Mouse (Mus musculus): Measurements from ENCODE around the gene Lig4.

Gene Lig4

DNA sequence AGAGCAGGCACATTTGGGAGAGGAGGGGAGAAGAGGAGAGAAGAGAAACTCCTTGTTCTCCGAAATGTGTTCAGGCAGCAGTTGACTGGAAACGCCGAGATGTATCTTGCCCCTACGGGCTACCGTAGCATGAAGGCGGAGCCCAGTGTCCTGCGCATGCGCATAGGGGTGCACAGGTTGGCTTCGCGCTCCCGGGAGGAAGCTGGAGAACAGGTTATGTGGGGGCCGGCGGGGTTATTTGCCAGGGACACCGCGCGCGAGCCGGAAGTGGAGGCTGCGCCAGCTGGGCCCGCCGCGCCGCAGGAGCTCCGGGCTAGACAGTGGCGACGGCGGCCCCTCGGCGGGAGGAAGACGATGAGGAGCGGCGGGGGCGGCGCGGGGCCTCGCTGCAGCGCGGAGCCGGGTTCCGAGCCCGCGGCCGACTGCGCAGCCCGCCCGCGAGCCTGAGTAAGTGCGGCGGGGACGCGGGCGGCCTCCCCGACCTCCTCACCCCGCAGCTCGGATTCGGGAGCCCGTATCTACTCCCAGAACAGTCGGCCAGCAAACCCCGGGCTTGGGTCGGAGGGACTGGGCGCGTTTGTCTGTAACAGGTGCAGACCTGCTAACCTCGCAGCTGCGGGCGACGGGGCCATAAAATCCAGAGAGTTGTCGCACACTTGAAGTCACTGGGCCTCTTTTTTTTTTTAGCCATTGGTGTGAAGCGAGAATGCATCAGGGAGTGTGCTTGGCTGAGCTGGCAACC, at the start of gene Lig4, which contains the start of gene Abhd13:
Gene Lig4, minus strand, starts transcription at position 114 of the 742 bp plus-strand sequence.
Gene Abhd13, plus strand, starts transcription at position 135 of the 742 bp plus-strand sequence.
- peak; percentile 97 for DNase-seq (ENCODE audit: low read depth, low spot score)

GRCm38 (mm10) chr8:10017231-10017630, 39.7 kb upstream of the Lig4 start:
- DNase-seq (ENCODE audit: low read depth, low spot score) = no peak

DNA sequence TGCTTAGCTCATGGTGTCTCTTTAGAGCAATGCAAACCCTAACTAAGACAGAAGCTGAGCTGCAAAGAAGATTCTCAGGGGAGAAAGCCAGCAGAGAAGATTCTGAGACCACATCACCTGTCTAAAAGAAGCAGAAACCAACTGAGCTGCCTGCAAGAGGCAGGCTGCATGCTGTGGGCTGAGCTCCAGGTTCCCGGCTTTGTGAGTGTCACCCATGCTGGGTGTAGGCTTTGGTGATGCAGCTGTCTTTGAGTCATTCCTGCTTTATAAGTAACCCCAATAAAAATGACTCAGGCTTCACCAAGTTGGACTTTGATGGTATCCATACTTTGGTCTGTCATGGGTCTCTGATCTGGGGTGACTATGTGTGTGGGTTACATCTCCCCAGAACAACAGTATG, 38.8 kb upstream of the Lig4 start:
- no peak for DNase-seq (ENCODE audit: low read depth, low spot score)

DNA sequence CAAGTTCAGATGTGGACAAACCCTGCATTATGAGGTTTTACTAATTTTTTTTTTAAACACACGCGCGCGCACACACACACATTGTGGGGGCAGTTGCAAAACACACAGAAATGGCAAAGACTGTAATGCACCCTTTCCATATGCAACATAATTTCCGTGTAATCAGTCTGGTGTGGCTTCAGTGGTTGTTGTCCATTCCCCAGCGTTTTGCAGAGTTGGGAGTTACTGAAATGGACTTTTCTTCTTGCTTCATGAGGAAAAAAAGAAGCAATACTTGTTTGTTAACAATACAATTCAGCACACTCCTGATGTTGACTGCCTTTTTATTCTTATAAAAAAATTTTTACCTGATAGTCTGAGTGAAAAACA, 30.2 kb upstream of the Lig4 start:
- no peak for DNase-seq (ENCODE audit: low read depth, low spot score)

DNA sequence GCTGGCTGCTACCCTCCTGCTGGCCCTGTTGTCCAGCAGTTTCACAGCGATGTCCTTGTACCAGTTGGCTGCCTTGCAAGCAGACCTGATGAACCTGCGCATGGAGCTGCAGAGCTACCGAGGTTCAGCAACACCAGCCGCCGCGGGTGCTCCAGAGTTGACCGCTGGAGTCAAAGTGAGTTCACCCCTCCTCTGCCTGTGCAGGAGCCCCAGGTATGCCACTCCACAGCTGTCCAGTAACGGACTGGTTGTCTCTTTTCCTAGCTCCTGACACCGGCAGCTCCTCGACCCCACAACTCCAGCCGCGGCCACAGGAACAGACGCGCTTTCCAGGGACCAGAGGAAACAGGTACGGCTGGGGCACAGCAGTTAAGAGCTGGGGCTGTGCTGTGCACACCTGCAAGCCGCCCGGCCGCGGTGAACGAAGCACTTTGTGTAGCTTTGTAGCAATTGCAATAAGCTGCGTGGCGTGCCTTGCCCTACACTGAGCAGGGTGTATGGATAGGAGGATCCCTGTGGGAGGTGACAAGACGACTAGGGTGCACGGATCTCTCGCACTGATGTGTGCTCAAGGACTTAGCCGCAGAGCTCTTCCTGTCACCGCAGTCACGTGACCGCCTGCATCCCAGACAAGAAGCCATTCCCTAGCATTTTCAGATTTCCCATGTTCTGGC, 29.6 kb upstream of the Lig4 start:
- DNase-seq (ENCODE audit: low read depth, low spot score) = peak; percentile 28

DNA sequence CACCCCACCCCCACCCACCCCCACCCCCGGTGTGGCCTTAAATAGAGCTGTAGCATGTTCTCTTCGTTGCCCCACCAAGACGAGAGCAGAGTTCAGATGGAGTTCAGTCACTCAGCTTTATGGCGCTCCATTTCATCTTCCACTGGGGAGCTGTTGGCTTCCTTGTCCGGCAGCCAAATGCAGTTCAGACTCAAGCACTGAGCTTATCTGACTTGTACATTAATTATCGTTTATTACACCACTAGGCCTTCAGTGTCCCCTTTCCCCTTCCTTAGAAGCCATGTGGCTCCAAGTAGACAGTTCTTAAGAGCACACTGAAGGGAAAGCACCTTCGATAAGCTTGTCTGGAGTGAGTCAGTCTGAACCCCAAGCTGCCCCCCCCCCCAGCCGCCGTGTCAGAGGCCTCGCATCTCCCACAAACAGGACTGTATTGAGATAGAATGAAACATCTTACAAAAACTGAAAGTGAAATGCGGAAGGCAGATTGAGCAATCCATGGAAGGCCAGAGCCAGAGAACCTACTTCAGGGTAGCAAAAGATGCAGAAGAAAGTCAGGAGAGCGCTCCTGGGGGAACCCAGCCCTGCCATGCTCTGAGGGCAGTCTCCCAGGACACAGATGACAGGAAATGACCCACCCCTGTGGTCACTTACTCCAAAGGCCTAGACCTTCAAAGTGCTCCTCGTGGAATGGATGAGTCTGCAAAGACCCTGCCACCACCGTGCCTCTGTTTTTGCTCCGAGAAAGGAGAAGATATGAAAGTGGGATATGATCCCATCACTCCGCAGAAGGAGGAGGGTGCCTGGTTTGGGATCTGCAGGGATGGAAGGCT, 28.9 kb upstream of the Lig4 start, which contains the start of gene Tnfsf13b:
Gene Tnfsf13b, plus strand, starts transcription at position 312 of the 830 bp plus-strand sequence.
- peak; percentile 66 for DNase-seq (ENCODE audit: low read depth, low spot score)

GRCm38 (mm10) chr8:10004115-10004514, 26.6 kb upstream of the Lig4 start:
- DNase-seq (ENCODE audit: low read depth, low spot score) = no peak

DNA sequence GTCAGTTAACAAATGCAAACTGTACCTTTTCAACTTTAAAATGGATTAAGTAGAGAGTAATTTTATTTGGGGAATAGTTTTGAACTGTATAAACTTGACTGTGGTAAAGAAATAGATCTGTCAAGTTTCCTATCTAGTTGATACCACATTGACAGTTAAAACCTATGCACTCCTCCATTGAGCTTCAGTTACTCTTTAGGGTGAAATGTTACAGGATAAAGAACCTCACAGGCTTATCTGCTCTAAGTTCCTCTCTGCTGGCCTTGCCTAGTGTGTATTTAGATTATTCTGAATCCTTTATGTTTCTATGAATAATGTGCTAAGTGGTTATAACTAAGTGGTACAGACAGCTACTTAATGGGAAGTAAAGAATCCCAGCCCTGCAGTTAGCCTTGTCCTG, 2.7 kb upstream of the Lig4 start:
- no peak for DNase-seq (ENCODE audit: low read depth, low spot score)

- DNase-seq (ENCODE audit: low read depth, low spot score) = no peak
Observed at GRCm38 (mm10) chr8:9979746-9980145, 2.3 kb upstream of the Lig4 start.

- peak; percentile 10 for DNase-seq (ENCODE audit: low read depth, low spot score)
Observed at GRCm38 (mm10) chr8:9978475-9979230, 1.2 kb upstream of the Lig4 start.

GRCm38 (mm10) chr8:9977016-9977415, 470 bp downstream of the Lig4 start:
- no peak for DNase-seq (ENCODE audit: low read depth, low spot score)

DNA sequence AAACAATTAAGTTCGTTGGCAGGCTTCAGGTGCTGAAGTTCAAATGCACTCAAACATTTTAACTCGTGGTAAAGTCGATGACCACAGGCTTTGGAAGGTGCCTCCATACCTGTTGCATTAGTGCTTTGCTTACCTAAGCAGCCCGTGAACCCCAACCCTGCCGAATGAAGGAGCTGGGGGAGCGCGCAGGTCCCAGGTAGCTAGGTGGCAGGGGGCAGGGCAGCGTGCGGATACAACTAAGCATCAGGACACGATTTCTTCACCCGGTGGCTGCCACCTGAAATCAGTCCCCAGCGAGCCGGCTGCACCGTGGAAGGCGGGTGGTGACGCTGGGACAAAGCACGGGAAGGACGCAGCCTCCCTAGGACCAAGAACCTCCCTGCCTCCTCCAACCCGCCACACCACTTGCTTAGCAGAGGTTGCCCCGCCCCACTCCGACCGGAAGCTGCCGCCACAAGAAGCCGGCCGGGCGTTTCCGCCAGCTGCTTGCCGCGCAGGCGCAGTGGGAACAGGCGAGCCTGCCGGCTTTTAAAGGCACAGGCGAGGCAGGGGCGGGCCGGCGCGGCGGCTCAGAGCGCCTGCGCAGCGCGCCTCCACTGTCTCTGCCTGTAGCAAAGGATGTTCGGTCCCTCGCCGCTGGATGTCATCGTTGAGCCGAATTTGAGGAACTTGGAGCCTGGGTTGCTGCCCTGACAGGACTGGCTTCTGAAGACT, 1.4 kb downstream of the Lig4 start:
- DNase-seq (ENCODE audit: low read depth, low spot score) = peak; percentile 99

- peak; percentile 31 for DNase-seq (ENCODE audit: low read depth, low spot score)
Observed at GRCm38 (mm10) chr8:9975276-9975675, 2.2 kb downstream of the Lig4 start.

- DNase-seq (ENCODE audit: low read depth, low spot score) = peak; percentile 60
Observed at GRCm38 (mm10) chr8:9971866-9972265, 5.6 kb downstream of the Lig4 start.

GRCm38 (mm10) chr8:9959919-9960318, 17.6 kb downstream of the Lig4 start:
- no peak for DNase-seq (ENCODE audit: low read depth, low spot score)

DNA sequence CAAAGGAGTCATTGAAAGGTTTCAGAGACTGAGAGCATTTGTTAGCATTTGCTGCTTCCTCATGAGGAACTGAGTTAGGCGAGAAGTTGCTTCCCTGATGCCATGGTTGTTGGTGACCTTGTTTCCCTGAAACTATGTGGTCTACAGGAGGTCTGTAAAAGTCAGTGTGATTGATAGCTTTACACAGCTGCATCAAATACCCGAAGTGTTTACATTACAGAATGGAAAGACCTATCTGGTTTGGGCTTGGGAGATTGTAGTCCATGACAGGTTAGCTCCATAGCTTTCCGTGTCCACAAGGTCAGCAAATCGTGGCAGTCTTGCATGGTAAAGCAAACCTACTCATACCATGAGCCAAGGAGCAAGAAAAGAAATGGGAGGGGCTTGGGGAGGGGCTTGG, 19.1 kb downstream of the Lig4 start:
- no peak for DNase-seq (ENCODE audit: low read depth, low spot score)

GRCm38 (mm10) chr8:9949134-9949890, 28.2 kb downstream of the Lig4 start:
- no peak for DNase-seq (ENCODE audit: low read depth, low spot score)

DNA sequence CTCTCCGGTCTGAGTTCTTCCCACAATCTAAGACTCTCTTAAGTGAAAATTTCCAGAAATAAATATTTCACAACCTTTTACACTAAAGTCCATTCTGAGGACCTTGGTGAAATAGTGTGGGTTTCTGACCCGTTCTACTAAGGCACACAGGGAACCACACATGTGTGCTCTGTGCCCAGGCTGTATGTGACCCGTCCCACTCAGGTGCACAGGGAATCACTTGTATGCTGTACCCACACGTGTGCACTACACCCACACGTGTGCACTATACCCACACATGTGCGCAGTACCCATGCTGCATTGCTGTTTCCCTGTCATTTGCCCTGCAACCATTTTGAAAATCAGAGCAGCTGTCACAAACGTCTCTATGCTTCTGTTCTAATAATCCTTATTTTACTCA, 41.9 kb downstream of the Lig4 start:
- DNase-seq (ENCODE audit: low read depth, low spot score) = no peak

- DNase-seq (ENCODE audit: low read depth, low spot score) = peak; percentile 22
Observed at GRCm38 (mm10) chr8:9934891-9935565, 42.5 kb downstream of the Lig4 start.
